Mouse (Mus musculus): ENCODE measurements at regions not wholly inside any gene's neighbourhood (a gene's known extent, or its start where the extent isn't known, plus 50 kb on each side); places are given as distances from the start of the nearest gene placed in this dataset.
"Not testable (repeated sequence)": the region's sequence is repeated elsewhere in the genome, so short reads cannot be mapped to it uniquely, and the experiment has no call there.

DNA sequence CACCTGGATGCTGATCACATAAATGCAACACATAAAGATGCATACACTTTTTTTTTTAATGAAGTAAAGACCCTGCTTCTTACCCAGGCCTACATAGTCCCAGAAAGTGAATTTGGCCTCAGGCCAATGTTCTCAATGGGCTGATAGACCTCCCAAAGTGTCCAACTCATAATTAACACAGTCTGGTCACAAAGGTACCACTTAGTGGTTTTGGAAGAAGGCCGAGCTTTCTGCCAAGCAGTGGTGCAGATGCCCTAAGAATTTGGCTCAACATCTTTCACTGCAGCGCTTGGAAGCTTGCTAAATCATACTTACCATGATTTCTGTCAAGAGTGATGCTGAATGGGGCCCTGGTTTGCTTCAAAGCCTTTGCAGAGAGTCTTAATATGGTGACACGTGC, 706.4 kb upstream of the Rag2 start:
- no peak for DNase-seq (ENCODE audit: low spot score)

DNA sequence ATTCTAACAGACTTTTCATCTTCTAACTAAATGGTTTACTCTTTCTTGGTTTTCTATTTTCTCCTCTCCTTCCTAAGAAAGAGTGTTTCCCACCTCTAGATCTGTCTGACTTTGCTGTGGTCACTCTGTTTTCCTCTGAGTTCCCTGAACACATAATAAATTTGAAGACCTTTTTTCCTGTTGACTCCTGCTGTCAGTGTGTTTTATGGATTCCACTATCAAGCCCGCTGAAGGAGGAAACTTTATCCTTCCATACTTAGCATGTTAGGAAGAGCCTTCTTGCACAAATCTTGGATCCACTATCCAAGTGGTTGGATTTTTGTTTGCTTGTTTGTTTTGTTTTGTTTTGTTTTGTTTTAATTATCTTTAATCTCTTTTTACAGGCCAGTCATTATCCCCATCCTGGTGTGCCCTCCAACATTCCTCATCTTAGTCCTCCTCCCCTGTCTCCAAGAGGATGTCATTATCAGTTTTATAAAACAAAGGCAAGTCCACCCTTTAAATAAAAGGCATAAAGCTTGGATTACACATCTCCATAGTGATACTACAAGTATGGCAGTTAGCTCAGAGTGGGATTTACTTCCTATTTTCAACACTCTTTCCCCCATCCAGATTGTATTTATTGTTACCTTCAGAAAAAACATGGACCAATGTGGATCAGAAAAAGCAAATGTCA, 704.8 kb upstream of the Rag2 start:
- DNase-seq (ENCODE audit: low spot score), result no peak

DNA sequence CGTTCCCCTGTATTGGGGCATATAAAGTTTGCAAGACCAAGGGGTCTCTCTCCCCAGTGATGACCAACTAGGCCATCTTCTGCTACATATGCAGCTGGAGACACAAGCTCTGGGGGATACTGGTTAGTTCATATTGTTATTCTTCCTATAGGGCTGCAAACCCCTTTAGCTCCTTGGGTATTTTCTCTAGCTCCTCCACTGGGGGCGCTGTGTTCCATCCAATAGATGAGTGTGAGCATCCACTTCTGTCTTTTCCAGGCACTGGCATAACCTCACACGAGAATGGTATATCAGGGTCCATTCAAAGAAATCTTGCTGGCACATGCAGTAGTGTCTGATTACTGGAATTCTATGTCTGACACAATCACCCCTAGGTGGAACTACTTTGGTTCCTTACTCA, 675.9 kb upstream of the Rag2 start:
- DNase-seq (ENCODE audit: low spot score), result not testable (repeated sequence)

DNA sequence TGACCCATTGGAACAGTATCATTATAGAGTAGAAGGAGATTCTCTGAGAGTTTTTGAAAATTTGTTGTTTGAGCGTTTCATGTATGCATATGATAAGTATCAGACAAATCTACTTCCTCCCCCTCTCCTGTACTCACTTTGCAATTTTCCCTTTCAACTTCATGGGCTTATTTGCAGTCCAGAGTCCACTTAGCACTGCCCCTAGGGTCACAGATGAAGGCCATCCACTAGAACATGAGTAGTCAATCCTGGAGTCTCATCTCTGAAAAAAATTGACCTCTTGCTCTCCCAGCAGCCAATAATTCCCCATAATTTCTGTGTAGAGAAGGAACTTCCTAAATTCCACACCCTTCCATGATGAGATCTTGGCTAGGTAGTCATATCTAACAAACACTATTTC, 665.1 kb upstream of the Rag2 start:
- no peak for DNase-seq (ENCODE audit: low spot score)

DNA sequence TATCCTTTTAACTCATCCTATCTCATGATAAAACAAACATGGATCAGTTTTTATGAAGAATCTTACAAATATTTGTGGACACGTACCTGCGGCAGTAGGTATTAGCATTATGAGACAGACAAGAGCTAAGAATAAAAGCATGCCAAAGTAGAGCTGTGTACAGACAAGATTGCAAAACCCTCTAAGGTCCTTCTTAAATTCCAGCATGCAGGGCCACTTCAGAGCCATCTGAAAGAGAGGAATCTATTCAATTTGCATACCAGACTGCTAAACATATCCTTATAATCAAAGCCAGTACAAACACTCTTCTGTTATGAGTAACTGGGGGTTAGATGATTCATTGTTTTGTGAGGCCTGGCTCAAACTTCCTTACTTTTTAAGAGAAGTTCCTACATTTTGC, 659.9 kb upstream of the Rag2 start:
- DNase-seq (ENCODE audit: low spot score), result no peak

DNA sequence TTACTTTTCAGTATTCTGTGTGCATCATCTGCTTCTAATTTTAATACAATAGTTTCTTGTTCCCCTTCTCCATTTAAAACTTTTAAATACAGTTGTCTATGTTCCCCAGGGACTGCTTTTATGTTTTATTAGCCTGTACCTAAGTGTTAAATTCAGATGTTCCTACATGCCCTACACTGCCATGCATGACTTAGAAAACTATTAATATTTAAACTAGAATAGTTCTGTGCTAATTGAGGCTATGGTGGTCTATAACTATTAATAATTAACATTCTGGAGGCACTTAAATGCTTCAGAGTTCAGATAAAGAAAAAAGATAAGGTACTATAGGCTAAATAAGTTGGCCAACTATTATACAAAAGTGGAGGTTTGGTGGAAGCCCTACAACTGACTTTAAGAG, 647.3 kb upstream of the Rag2 start:
- no peak for DNase-seq (ENCODE audit: low spot score)

DNA sequence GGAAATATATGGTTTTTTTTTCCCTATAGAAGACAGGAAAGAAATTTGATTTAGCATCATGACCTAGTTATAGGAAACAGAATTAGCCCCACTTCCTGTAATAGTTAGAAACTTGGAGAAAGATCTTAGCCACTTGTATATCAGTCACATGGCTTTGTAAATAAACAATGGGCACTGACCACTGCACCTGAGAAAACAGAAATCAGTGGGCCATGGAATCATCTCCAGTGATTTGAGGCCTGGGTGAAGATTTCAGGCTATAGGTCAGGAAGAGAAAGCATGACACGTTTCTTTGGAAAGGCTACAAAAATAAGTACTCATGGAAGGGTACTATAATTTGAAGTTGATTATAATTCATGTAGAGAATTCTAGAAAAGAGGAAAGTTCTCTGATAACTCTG, 642.2 kb upstream of the Rag2 start:
- no peak for DNase-seq (ENCODE audit: low spot score)

DNA sequence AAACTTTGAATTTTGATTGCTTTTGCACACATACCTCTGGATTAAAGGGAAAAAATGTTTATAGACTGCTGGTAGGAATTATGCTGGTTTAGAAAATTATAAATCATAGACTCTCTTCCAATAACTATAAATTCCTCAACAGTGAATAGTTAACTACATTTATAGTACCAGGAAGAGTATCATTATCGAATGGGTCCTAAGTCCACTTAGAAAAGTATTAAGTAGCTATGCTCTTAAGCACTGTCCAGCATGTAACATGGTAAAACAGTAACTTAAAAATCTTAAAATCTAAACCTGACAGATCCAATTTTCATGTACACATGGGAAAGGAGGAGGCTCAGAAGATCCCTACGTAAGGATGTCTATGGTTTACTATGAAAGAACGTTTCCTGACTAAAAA, 609.2 kb upstream of the Rag2 start:
- no peak for DNase-seq (ENCODE audit: low spot score)

DNA sequence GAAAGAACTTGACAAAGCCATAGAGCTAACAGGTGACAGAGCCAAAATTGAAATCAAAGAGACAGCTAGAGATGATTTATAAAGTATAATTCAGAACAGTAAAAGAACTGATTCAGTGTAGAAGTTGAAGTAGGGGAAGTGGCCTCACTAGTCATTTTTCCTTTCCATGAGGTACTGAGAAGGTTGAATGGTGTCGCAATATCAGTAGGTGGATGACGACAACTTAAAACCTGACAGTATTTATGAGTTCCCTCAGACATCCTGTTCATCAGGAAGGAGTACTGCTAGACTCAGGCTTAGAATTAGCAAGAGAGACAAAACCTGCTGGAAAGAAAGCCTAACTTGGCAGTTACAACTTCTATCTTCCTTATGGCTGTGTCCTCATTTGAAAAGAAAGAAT, 605.1 kb upstream of the Rag2 start:
- DNase-seq (ENCODE audit: low spot score), result no peak

GRCm38 (mm10) chr2:101021515-101021914, 603.0 kb upstream of the Rag2 start:
- no peak for DNase-seq (ENCODE audit: low spot score)

- DNase-seq (ENCODE audit: low spot score), result no peak
Observed at GRCm38 (mm10) chr2:101043050-101043449, 581.5 kb upstream of the Rag2 start.

DNA sequence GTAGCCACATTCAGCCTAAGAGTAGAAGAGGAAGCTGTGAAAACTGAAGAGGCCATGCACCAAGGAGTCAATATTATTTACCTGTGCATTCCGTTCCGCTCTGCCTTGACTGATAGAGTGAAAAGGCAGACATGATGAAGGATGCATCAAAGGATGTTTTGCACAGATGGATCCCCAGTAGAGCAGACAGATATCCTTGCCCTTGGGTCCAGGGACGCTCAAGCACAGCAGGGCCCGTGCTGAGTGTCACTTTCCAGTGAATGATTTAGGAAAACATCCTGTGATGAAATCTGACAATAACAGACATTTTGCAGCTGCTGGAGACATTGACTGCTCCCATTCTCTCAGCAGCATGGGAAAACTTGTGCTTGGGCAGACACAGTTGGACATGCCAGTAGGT, 561.6 kb upstream of the Rag2 start:
- no peak for DNase-seq (ENCODE audit: low spot score)

- no peak for DNase-seq (ENCODE audit: low spot score)
Observed at GRCm38 (mm10) chr2:101074990-101075389, 549.5 kb upstream of the Rag2 start.

GRCm38 (mm10) chr2:101080231-101080630, 544.3 kb upstream of the Rag2 start:
- no peak for DNase-seq (ENCODE audit: low spot score)

DNA sequence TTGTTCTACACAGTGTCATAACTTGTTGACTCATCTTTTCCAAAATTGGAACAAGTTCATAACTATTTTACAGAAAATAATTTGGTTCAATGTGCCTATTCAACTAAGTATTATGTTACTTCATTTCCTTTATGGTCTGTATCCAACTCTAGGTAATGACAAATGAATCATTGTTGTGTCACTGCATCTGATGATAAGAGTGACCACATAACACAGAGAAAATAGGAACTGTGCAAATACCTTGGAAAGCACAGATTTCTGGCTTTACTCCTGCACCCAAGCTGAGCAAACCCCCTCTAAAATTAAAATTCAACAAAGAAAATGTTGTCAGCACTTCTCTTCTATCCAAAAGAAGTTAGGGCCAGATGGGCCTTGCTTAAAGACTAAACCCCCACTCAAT, 540.7 kb upstream of the Rag2 start:
- no peak for DNase-seq (ENCODE audit: low spot score)

DNA sequence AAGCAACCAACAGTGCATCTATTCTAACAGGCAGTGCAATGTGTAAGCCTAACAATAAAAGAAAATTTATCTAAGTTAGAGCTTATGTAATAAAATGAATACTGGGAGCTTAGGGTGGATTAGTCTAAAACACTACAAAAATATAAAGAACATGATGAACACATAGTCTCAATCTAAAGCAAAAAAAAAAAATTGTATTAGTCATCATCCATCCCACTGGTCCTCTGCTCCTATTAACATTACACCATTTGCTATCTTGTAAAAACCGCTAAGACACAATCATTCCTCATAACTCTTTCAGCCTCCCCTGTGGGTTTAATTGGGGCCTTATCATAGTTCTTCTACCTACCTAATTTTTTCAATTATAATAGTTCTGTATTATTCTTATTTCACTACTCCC, 539.9 kb upstream of the Rag2 start:
- no peak for DNase-seq (ENCODE audit: low spot score)

DNA sequence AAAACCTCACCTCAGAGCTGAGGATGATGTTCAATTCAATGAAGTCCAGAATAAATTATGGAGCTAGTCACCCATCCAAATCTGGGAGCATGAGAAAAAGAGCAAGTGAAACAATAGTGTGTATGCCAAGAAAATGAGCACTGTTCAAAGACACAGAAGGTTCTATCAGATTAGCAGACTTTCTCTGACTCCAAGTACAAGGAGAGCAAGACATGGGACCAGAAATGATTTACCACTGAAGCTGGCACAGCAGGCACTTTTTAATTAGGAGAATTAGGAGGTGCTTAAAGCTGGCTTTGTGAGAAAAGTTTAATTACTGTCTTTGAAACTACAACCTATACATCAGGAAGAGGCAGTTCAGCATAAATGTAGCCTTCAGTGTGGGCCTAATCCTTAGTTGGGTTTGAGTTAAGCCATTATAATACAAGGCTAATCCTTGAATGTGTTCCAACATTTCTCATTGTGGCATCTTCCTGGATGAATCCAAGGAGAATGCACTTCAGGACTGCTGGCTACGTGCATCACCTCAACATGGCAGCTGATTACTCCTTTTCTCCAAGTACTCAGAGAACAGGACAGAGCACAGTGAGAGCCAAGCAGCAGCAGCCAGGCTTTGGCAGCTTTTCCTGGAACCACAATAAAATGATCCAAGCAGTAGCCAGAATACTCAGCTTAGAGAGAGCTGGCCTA, 517.2 kb upstream of the Rag2 start:
- no peak for DNase-seq (ENCODE audit: low spot score)

- DNase-seq (ENCODE audit: low spot score), result no peak
Observed at GRCm38 (mm10) chr2:101136867-101137266, 487.7 kb upstream of the Rag2 start.

DNA sequence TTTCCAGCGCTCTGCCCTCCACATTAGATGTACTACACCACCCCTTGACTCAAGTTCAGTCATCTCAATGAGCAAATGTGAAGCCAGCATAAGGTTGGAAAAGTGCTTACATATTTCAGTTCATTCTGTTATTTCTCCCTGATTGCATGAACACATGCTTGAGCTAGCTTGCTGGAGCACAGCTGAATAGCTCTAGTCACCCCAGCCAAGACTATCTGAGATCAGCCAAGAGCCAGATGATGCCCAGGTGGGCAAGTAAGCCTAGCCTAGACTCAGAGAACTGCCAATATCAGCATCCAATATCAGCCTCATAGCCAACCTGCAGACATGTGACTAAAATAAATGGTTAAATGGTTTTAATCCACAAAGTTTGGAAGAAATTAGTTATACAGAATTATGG, 484.6 kb upstream of the Rag2 start:
- no peak for DNase-seq (ENCODE audit: low spot score)

GRCm38 (mm10) chr2:101156755-101157271, 467.7 kb upstream of the Rag2 start:
- DNase-seq (ENCODE audit: low spot score), result no peak

GRCm38 (mm10) chr2:101159276-101159675, 465.2 kb upstream of the Rag2 start:
- no peak for DNase-seq (ENCODE audit: low spot score)

DNA sequence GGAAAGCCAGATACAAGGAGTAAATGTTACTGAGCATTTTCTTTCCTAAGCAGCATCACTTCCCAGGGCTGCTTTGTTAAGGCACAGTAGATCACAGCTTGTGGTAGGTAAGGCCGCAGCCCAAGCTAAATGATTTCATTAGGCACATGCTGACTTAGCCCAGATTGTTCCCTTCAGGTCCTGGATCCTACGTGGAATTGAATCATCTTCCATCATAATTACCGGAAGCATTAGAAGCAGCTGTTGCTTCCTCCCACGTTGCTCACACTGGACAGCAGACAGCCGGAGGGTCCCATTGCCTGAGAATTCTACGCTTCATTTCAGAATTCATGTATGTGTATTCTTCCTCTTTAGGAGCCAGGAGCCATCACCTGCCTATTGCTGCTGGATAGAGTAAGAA, 458.6 kb upstream of the Rag2 start:
- no peak for DNase-seq (ENCODE audit: low spot score)

- DNase-seq (ENCODE audit: low spot score), result no peak
Observed at GRCm38 (mm10) chr2:101172806-101173205, 451.7 kb upstream of the Rag2 start.

- no peak for DNase-seq (ENCODE audit: low spot score)
Observed at GRCm38 (mm10) chr2:101175124-101175523, 449.4 kb upstream of the Rag2 start.
